Mouse (Mus musculus) MEL (cell line): ENCODE results near the gene Rnpc3. TPM values are rescaled to one million over a fixed set of nuclear protein-coding genes. Genes with fewer than 3 reads are reported as not detected.

Experiments
- DNase-seq: peaks from one replicate; pipeline ENCODE4 v3.0.0; 2011; ENCODE audit warnings: low read depth, low spot score
- H3K27ac ChIP-seq: 2 replicates; pipeline ENCODE4 v1.5.1; 2012; ENCODE audit warnings: low read depth, mild to moderate bottlenecking, control low read depth, low read length, moderate library complexity; ENCODE audit not compliant: control insufficient read depth
- H3K27me3 ChIP-seq, 2 experiments: fragments of 150-350 bp in 1 of 2; sonication (generic) in 1 of 2; 2 replicates each; pipeline ENCODE4 v1.6.1; 2012; ENCODE audit warnings: low read length in 2 of 2, mild to moderate bottlenecking in 2 of 2, improper control_type of control experiment in 1 of 2, moderate library complexity in 1 of 2; ENCODE audit not compliant: insufficient read depth in 2 of 2, control insufficient read depth in 1 of 2
- H3K36me3 ChIP-seq, 2 experiments: 2 replicates each; pipeline ENCODE4 v1.6.1; 2012 to 2014; ENCODE audit warnings: low read length in 2 of 2, improper control_type of control experiment in 1 of 2, inconsistent platforms in 1 of 2, mild to moderate bottlenecking in 1 of 2; ENCODE audit not compliant: insufficient read depth in 2 of 2, control insufficient read depth in 1 of 2
- H3K4me1 ChIP-seq, 2 experiments: fragments of 150-350 bp in 1 of 2; sonication (generic) in 1 of 2; 2 replicates each; pipeline ENCODE4 v1.6.1; 2012; ENCODE audit warnings: low read length in 2 of 2, improper control_type of control experiment in 1 of 2, mild to moderate bottlenecking in 1 of 2; ENCODE audit not compliant: insufficient read depth in 2 of 2, control insufficient read depth in 1 of 2
- H3K4me3 ChIP-seq, 2 experiments: fragments of 150-350 bp in 1 of 2; sonication (generic) in 1 of 2; 2 replicates each; pipeline ENCODE4 v1.5.1; 2012; ENCODE audit warnings: low read depth in 2 of 2, low read length in 2 of 2, mild to moderate bottlenecking in 2 of 2, moderate library complexity in 2 of 2, control low read depth in 1 of 2, improper control_type of control experiment in 1 of 2; ENCODE audit not compliant: control insufficient read depth in 1 of 2, insufficient read depth in 1 of 2
- H3K79me2 ChIP-seq: 2 replicates; pipeline ENCODE4 v1.6.1; 2012; ENCODE audit warnings: mild to moderate bottlenecking, low read length, moderate library complexity; ENCODE audit not compliant: control insufficient read depth, poor library complexity, insufficient read depth
- H3K9ac ChIP-seq: 2 replicates; pipeline ENCODE4 v1.6.1; 2012; ENCODE audit warnings: low read depth, mild to moderate bottlenecking, control low read depth, low read length, moderate library complexity; ENCODE audit not compliant: control insufficient read depth, poor library complexity, severe bottlenecking
- H3K9me3 ChIP-seq: fragments of 150-350 bp; sonication (generic); replicated peaks from 2 replicates; pipeline ENCODE4 v1.6.1; 2012; ENCODE audit warnings: mild to moderate bottlenecking, low read length, improper control_type of control experiment, moderate library complexity; ENCODE audit not compliant: insufficient read depth
- CHD2 ChIP-seq: IDR thresholded peaks from 2 replicates; pipeline ENCODE4 v1.6.1; 2011; ENCODE audit warnings: low read length, improper control_type of control experiment
- CTCF ChIP-seq, 3 experiments: IDR thresholded peaks in 2 of 3; conservative IDR thresholded peaks in 1 of 3; 2 replicates each; pipeline ENCODE4 v1.5.1; 2011 to 2012; ENCODE audit warnings: low read length in 3 of 3, low read depth in 2 of 3, mild to moderate bottlenecking in 2 of 3, improper control_type of control experiment in 1 of 3, inconsistent platforms in 1 of 3, mixed read lengths in 1 of 3, moderate library complexity in 1 of 3; ENCODE audit not compliant: control insufficient read depth in 1 of 3, insufficient read depth in 1 of 3, poor library complexity in 1 of 3, severe bottlenecking in 1 of 3
- E2F4 ChIP-seq: IDR thresholded peaks from 2 replicates; pipeline ENCODE4 v1.6.1; 2011; ENCODE audit warnings: low read depth, low read length, improper control_type of control experiment, borderline replicate concordance
- ELF1 ChIP-seq: IDR thresholded peaks from 2 replicates; pipeline ENCODE4 v1.6.1; 2014; ENCODE audit warnings: low read depth, mild to moderate bottlenecking, inconsistent platforms, low read length, improper control_type of control experiment, moderate library complexity
- EP300 ChIP-seq, 2 experiments: IDR thresholded peaks; 2 replicates each; pipeline ENCODE4 v1.6.1; 2011; ENCODE audit warnings: improper control_type of control experiment in 2 of 2, low read length in 2 of 2, low read depth in 1 of 2, mild to moderate bottlenecking in 1 of 2
- GABPA ChIP-seq: IDR thresholded peaks from 2 replicates; pipeline ENCODE4 v1.6.1; 2012; ENCODE audit warnings: low read depth, mild to moderate bottlenecking, inconsistent platforms, low read length, improper control_type of control experiment, moderate library complexity
- JUND ChIP-seq: IDR thresholded peaks from 2 replicates; pipeline ENCODE4 v1.6.1; 2011; ENCODE audit warnings: low read depth, mild to moderate bottlenecking, improper control_type of control experiment, low read length
- KAT2A ChIP-seq: conservative IDR thresholded peaks from 2 replicates; pipeline ENCODE4 v1.6.1; 2012; ENCODE audit warnings: low read depth, low read length, improper control_type of control experiment, inconsistent platforms
- MEF2A ChIP-seq: IDR thresholded peaks from 2 replicates; pipeline ENCODE4 v1.6.1; 2014; ENCODE audit warnings: low read depth, mild to moderate bottlenecking, inconsistent platforms, low read length, improper control_type of control experiment; ENCODE audit not compliant: poor library complexity, insufficient replicate concordance, severe bottlenecking; ENCODE audit errors: extremely low read depth
- MXI1 ChIP-seq: IDR thresholded peaks from 2 replicates; pipeline ENCODE4 v1.6.1; 2011; ENCODE audit warnings: mild to moderate bottlenecking, low read depth, low read length, improper control_type of control experiment
- MYB ChIP-seq: IDR thresholded peaks from 2 replicates; pipeline ENCODE4 v1.6.1; 2011; ENCODE audit warnings: mild to moderate bottlenecking, low read depth, low read length, improper control_type of control experiment
- MYC ChIP-seq: IDR thresholded peaks from 2 replicates; pipeline ENCODE4 v1.6.1; 2011; ENCODE audit warnings: low read depth, mild to moderate bottlenecking, low read length, improper control_type of control experiment, moderate library complexity
- NELFE ChIP-seq: IDR thresholded peaks from 2 replicates; pipeline ENCODE4 v1.6.1; 2011; ENCODE audit warnings: low read depth, low read length, improper control_type of control experiment
- POLR2A ChIP-seq, 2 experiments: IDR thresholded peaks; 2 replicates each; pipeline ENCODE4 v1.6.1; 2011 to 2012; ENCODE audit warnings: low read length in 2 of 2, mild to moderate bottlenecking in 2 of 2, control low read depth in 1 of 2, improper control_type of control experiment in 1 of 2, low read depth in 1 of 2, moderate library complexity in 1 of 2; ENCODE audit not compliant: control insufficient read depth in 1 of 2, insufficient read depth in 1 of 2, poor library complexity in 1 of 2
- POLR2AphosphoS2 ChIP-seq: IDR thresholded peaks from 2 replicates; pipeline ENCODE4 v1.6.1; 2011; ENCODE audit warnings: low read length, improper control_type of control experiment
- POLR2AphosphoS5 ChIP-seq: IDR thresholded peaks from 2 replicates; pipeline ENCODE4 v1.6.1; 2012; ENCODE audit warnings: low read depth, borderline replicate concordance, mild to moderate bottlenecking, inconsistent platforms, low read length, moderate library complexity, mixed read lengths
- RCOR1 ChIP-seq: IDR thresholded peaks from 2 replicates; pipeline ENCODE4 v1.6.1; 2012; ENCODE audit warnings: low read depth, mild to moderate bottlenecking, inconsistent platforms, low read length, improper control_type of control experiment
- SMC3 ChIP-seq: IDR thresholded peaks from 2 replicates; pipeline ENCODE4 v1.6.1; 2011; ENCODE audit warnings: low read depth, low read length, improper control_type of control experiment
- TAL1 ChIP-seq: IDR thresholded peaks from 2 replicates; pipeline ENCODE4 v1.6.1; 2012; ENCODE audit warnings: mild to moderate bottlenecking, inconsistent platforms, low read length, moderate library complexity, mixed read lengths
- TBP ChIP-seq: IDR thresholded peaks from 2 replicates; pipeline ENCODE4 v1.8.0; 2011; ENCODE audit warnings: low read depth, low read length, improper control_type of control experiment
- TCF12 ChIP-seq: IDR thresholded peaks from 2 replicates; pipeline ENCODE4 v1.6.1; 2014; ENCODE audit warnings: low read depth, mild to moderate bottlenecking, inconsistent platforms, low read length, improper control_type of control experiment, moderate library complexity
- UBTF ChIP-seq: IDR thresholded peaks from 2 replicates; pipeline ENCODE4 v1.6.1; 2012; ENCODE audit warnings: low read depth, mild to moderate bottlenecking, inconsistent platforms, low read length, improper control_type of control experiment, moderate library complexity, borderline replicate concordance; ENCODE audit not compliant: insufficient read depth
- USF1 ChIP-seq: IDR thresholded peaks from 2 replicates; pipeline ENCODE4 v1.6.1; 2014; ENCODE audit warnings: low read depth, mild to moderate bottlenecking, inconsistent platforms, low read length, improper control_type of control experiment, moderate library complexity
- USF2 ChIP-seq, 2 experiments: IDR thresholded peaks; 2 replicates each; pipeline ENCODE4 v1.6.1; 2011 to 2012; ENCODE audit warnings: improper control_type of control experiment in 2 of 2, low read length in 2 of 2, borderline replicate concordance in 1 of 2, inconsistent platforms in 1 of 2, low read depth in 1 of 2, mild to moderate bottlenecking in 1 of 2; ENCODE audit not compliant: insufficient read depth in 1 of 2
- ZNF384 ChIP-seq: IDR thresholded peaks from 2 replicates; pipeline ENCODE4 v1.6.1; 2012; ENCODE audit warnings: low read depth, mild to moderate bottlenecking, inconsistent platforms, low read length, improper control_type of control experiment
- polyA plus RNA-seq, 2 experiments: library from polyadenylated mRNA; stranded (reverse) in 1 of 2; unstranded in 1 of 2; fragments of >175 nt in 1 of 2; fragments of >200 nt in 1 of 2; gene quantifications; 2 replicates each; pipeline versions ENCODE4 v1.2.1 to v1.2.4; 2012; ENCODE audit warnings: low replicate concordance in 2 of 2, low read depth in 1 of 2; ENCODE audit not compliant: insufficient read length in 2 of 2, insufficient read depth in 1 of 2, missing spikeins in 1 of 2
- total RNA-seq: library from RNA; depleted of rRNA; stranded (reverse); fragments of 300-350 nt; gene quantifications from 2 replicates; pipeline ENCODE4 v1.2.3, GENCODE M21; 2012

Gene Rnpc3
- total and polyA plus RNA-seq, 3 experiments = 12.9 to 21.0 TPM; not detected in 1

DNA sequence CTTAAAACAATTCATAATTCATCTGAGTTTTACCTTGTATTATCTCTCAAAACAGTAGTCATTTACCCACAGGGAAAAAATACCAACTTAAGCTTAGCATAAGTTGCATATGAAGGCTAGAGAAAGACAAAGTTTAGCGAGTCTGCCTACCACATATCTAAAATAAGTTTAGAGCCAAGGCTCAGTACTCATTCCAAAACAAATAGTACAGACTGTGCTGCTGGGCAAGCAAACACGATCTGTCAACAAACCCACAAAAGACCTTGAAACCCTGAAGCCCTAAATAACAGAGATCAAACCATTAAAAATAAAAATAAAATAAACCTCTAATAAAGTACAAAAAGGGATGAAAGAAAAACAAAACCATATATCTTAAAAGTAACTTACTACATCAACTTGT, 55.8 kb downstream of the Rnpc3 start:
- H3K9ac ChIP-seq = no peak overlapping the region
- no peak overlapping the region; a peak in 1 of 4 replicates for H3K4me3 ChIP-seq

DNA sequence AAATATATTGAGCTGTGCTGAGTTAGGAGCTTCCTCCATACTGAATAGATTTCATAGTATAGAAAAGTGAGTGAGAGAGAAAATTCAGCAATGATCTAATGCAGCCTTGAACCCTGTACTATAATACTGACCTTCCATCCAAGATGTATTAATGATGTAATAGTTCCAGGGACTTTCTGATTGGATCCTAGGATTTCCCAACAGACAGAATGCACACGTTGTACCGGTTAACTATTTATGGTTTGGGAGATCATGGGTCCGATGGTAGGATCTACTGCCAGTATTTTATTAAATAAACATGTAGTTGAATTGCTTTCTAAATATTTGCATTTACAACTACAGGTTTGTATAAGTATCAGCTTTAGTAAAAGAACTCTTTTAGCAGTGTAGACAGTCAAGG, 57.8 kb downstream of the Rnpc3 start:
- Histone ChIP-seq H3K27me3 (no peaks in the 10 kb centered on the region), H3K36me3 (no peaks in the 10 kb centered on the region), H3K4me1 (no peaks in the 10 kb centered on the region), H3K9me3 (no peaks in the 10 kb centered on the region), H3K4me3 (no peak overlapping the region)
- DNase-seq = no peak
- TF ChIP-seq POLR2AphosphoS2 (no peak), USF2 (IDR thresholded peaks at IDR 0.05; ENCODE audit: borderline replicate concordance in 1 of 2, insufficient read depth in 1 of 2, low read depth in 1 of 2, low read length in 2 of 2) (no peak), MYB (no peak), MYC (no peak), RCOR1 (no peak), TBP (no peak), NELFE (no peak), CHD2 (no peak), KAT2A (no peak), POLR2AphosphoS5 (no peak), POLR2A (IDR thresholded peaks at IDR 0.05; ENCODE audit: control insufficient read depth in 1 of 2, insufficient read depth in 1 of 2, low read depth in 1 of 2, low read length in 2 of 2, poor library complexity in 1 of 2) (no peak), MXI1 (no peak), CTCF (IDR thresholded peaks at IDR 0.05 in 2 of 3, conservative IDR thresholded peaks at IDR 0.05 in 1 of 3; ENCODE audit: control insufficient read depth in 1 of 3, insufficient read depth in 1 of 3, low read depth in 2 of 3, low read length in 3 of 3, poor library complexity in 1 of 3, severe bottlenecking in 1 of 3) (no peak), ZNF384 (no peak), E2F4 (no peak), ELF1 (no peak), TAL1 (no peak), UBTF (no peak)
- TF ChIP-seq, all 39 proteins: peak for 0
- H3K27ac ChIP-seq = no peak overlapping the region
- no peaks in the 10 kb centered on the region for H3K79me2 ChIP-seq
- no peak overlapping the region for H3K9ac ChIP-seq

More for the DNA sequence above, 55.8 kb downstream of the Rnpc3 start:
- no peaks in the 10 kb centered on the region for H3K9me3 ChIP-seq
- no peaks in the 10 kb centered on the region for H3K36me3 ChIP-seq
- TF ChIP-seq USF1 (no peak), MYB (no peak), MEF2A (no peak), POLR2AphosphoS2 (no peak), GABPA (no peak), CTCF (IDR thresholded peaks at IDR 0.05 in 2 of 3, conservative IDR thresholded peaks at IDR 0.05 in 1 of 3; ENCODE audit: control insufficient read depth in 1 of 3, insufficient read depth in 1 of 3, low read depth in 2 of 3, low read length in 3 of 3, poor library complexity in 1 of 3, severe bottlenecking in 1 of 3) (no peak), EP300 (IDR thresholded peaks at IDR 0.05; ENCODE audit: low read depth in 1 of 2, low read length in 2 of 2) (no peak), TCF12 (no peak), TAL1 (no peak), RCOR1 (no peak), JUND (no peak), KAT2A (no peak), UBTF (no peak), SMC3 (no peak), POLR2A (IDR thresholded peaks at IDR 0.05; ENCODE audit: control insufficient read depth in 1 of 2, insufficient read depth in 1 of 2, low read depth in 1 of 2, low read length in 2 of 2, poor library complexity in 1 of 2) (no peak)
- no peaks in the 10 kb centered on the region for H3K79me2 ChIP-seq
- no peaks in the 10 kb centered on the region for H3K27me3 ChIP-seq
- no peak overlapping the region for H3K27ac ChIP-seq
- no peak for DNase-seq
- H3K4me1 ChIP-seq = no peaks in the 10 kb centered on the region
